Mouse (Mus musculus) brain, adult 10 weeks (tissue): ENCODE data around the gene 4930502E18Rik. TPM values are rescaled to one million over a fixed set of nuclear protein-coding genes. Genes with fewer than 3 reads are reported as not detected.

ENCODE experiments used
- polyA plus RNA-seq: library from polyadenylated mRNA; stranded (reverse); fragments of 350-450 nt; fragmentation: Illumina TruSeq; extraction: RNeasy Lipid Tissue Mini Kit (QIAGEN cat#74804); gene quantifications from one replicate; pipeline ENCODE4 v1.2.3, GENCODE M21; 2015; ENCODE audit warnings: low read depth, low replicate concordance

The 4930502E18Rik gene
- 0.86 TPM for polyA plus RNA-seq

DNA sequence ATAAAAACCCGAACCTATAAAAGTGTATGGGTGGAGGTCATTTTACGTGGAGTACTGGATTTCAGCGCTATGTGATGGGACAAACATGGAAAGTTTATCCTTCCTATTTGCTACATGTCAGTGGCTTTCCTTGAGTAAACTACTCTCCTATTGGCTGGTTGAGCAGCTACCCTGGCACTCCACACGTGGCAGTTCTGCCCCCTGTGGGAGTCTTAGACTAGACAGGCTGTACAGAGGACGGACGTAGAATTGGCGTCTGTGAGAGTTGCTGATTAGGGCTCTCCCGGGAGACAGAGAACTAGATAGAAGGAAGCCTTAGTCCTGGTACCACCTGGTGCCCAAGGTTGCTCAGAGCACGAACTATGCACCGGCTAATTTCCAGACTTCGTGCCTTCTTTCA lies at the start of gene 4930502E18Rik:
Gene 4930502E18Rik (plus strand): TSS at position 231 of the 400 bp plus-strand sequence.

DNA sequence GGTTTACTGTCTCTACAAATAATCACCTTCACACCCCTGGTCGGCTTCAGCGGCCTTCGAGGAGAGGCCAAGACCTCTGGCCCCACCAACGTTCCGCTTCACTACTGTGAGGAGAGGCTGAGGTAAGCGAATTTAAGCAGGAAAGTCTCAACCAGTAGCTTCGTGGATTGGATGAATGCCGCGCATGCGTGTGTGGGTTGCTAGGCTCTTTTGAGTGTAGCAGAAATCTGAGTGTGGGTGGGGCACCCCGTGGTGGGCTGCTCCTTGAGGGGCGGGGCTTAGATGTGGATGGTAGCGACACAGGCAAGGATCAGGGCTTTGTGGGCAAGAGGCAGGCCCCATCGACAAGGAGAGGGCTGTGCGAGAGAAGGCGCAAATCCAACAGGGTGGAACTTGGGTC lies 33.1 kb downstream of the 4930502E18Rik start, which contains the start of gene 1700013H16Rik:
Gene 1700013H16Rik (minus strand): TSS at position 96 of the 400 bp plus-strand sequence.

DNA sequence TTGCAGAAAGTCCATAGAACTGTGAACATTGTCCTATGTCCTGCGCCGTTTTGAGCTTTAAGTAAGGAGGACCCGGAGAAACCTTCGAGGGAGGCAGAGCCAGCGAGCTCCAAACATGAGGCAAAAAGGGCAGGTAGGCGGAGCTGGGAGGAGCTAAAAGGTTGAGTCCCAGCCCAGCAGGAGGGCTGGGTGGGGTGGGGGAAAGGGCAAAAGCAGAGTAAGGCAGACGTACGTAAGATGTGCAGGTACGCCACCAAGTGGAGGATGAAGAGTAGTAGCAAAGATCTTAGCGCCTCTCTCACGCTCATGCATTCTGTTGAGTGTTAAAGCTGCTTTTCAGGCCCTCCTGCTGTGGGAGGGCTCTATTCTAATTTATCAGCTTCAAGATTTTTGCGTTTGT lies 51.6 kb downstream of the 4930502E18Rik start, which contains the start of gene Zfp36l3:
Gene Zfp36l3 (minus strand): TSS at position 119 of the 400 bp plus-strand sequence.

Other genes starting within 250 kb of the 4930502E18Rik start
- gene Rtl8c, start 116.8 kb upstream of the 4930502E18Rik start, polyA plus RNA-seq, result 305 TPM
- not detected for gene Gm14597, start 115.8 kb upstream of the 4930502E18Rik start, polyA plus RNA-seq
- gene Rtl8a, start 81.1 kb upstream of the 4930502E18Rik start, polyA plus RNA-seq, result 231 TPM
- gene Rtl8b, start 54.4 kb upstream of the 4930502E18Rik start, polyA plus RNA-seq, result 263 TPM
- not detected for gene 1700013H16Rik, start 33.0 kb downstream of the 4930502E18Rik start, polyA plus RNA-seq
- gene Zfp36l3, start 51.6 kb downstream of the 4930502E18Rik start, polyA plus RNA-seq, result not detected
- 2.4 TPM for gene Xlr, start 72.9 kb downstream of the 4930502E18Rik start, polyA plus RNA-seq